Mouse (Mus musculus): ENCODE measurements around the gene Cacng3. TPM values are rescaled to one million over a fixed set of nuclear protein-coding genes. Genes with fewer than 3 reads are reported as not detected.

Cacng3 gene
- polyA plus RNA-seq, 1 experiment = 63.1 TPM

DNA sequence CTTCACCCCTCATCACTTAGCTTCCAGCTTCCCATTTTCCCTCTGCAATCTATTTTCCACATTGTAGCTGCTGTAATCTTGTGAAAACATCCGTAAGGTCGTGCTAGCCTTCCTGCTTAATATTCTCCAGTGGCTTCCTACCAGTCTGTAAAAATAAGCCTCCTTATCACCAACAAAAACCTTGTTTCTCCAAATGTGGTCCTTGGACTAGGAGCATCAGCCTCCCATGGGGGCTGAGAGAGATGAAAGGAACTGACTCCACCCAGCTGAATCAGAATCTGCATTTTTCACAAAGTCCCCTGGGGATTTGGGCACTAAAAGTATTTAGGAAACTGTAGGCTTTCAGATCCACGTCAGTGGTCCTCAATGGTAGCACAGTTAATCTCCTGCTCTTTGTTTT lies 46.0 kb downstream of the Cacng3 start:
- DNase-seq (ENCODE audit: extremely low spot score in 1 of 2, low spot score in 1 of 2) = no peak

- peak in 1 of 2 experiments; percentile 54 for DNase-seq (ENCODE audit: extremely low spot score in 1 of 2, low spot score in 1 of 2)
Observed at GRCm38 (mm10) chr7:122718540-122718939, 48.2 kb downstream of the Cacng3 start.

DNA sequence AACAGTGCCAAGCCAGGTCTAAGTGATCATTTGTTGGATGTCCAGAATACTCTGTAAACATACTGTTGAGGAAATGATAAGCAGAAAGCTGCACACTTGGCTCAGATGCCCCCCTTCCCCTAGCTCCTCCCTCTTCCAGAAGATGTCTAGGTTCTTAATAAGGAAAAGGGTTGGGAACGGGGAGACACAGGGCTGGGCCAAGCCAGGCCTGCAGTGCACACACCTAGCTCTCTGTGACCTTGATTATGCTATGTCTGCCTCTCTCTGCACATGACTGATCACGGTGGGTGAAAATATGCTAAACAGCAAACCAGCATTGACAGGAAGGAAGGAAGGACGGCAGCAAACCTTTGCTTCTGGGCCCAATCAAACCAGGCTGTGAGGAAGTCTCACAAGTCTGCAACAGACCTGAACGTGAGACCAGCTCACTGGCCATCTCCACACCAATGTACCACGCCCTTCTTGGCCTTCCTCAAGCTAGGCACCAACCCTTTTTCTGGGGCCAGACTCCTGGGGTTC lies 53.1 kb downstream of the Cacng3 start:
- no peak for DNase-seq (ENCODE audit: extremely low spot score in 1 of 2, low spot score in 1 of 2)

GRCm38 (mm10) chr7:122726376-122726775 lies 56.1 kb downstream of the Cacng3 start:
- DNase-seq (ENCODE audit: extremely low spot score in 1 of 2, low spot score in 1 of 2) = peak in 1 of 2 experiments; percentile 67

- DNase-seq (ENCODE audit: extremely low spot score in 1 of 2, low spot score in 1 of 2) = peak; percentile 52 to 72
Observed at GRCm38 (mm10) chr7:122728186-122728585, 57.9 kb downstream of the Cacng3 start.

DNA sequence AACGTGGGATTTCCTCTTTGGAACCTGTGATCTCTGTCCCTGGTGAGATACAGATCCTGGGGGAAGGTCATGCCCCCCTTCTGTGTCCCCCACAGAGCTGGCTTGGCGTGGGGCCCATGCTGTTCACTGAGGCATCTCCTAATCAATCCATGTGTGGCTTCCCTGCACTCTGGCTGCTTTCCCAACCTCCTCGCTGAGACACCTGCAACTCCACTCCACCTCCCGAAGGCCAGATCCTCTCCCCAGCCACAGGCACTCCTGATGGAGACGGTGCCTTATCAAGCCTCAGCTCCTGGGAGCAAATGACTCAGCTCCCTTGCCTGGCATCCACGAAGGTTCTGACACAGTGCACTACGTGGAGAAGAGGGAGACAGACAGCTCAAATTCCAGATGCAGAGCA lies 58.6 kb downstream of the Cacng3 start:
- DNase-seq (ENCODE audit: extremely low spot score in 1 of 2, low spot score in 1 of 2) = peak in 1 of 2 experiments; percentile 50

- no peak for DNase-seq (ENCODE audit: extremely low spot score in 1 of 2, low spot score in 1 of 2)
Observed at GRCm38 (mm10) chr7:122735323-122735722, 65.0 kb downstream of the Cacng3 start.

DNA sequence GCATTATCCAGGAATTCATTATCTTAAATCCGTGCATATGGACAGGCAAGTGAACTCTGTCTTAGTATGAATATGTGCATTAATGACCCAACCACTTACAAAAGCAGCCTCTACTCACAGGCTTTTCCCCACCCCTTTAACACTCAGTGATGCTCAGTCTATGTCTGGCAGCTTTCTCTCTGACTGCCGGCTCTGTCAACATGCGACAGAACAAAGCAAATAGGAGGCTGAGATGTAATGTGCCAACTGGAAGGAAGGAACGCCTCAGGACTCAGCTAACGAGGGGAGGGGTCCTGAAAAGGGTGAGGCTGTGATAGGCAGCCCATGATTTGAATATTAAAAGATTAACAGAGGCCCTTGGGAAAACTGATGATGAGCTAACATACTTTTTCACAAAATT lies 68.2 kb downstream of the Cacng3 start:
- no peak for DNase-seq (ENCODE audit: extremely low spot score in 1 of 2, low spot score in 1 of 2)

DNA sequence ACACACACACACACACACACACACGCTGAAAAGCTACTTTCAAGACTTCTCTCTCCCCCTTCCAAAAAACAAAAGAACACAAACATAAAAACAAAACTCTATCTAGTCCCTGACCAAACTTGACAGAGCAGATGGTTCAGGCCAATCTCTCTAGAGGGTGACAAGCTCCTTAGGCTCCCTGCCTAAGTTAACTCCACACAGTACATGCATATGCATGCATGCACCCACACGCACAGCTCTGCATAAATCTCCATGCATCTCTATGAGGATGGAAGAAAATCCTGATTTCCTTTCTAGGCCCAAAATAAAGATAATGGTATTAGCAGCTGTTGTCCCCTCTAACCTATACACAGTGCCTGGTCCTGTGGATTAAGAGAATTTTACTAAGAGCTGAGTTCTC lies 70.4 kb downstream of the Cacng3 start:
- DNase-seq (ENCODE audit: extremely low spot score in 1 of 2, low spot score in 1 of 2) = peak in 1 of 2 experiments; percentile 39

- DNase-seq (ENCODE audit: extremely low spot score in 1 of 2, low spot score in 1 of 2) = peak in 1 of 2 experiments; percentile 38
Observed at GRCm38 (mm10) chr7:122755920-122756603, 85.8 kb downstream of the Cacng3 start.

DNA sequence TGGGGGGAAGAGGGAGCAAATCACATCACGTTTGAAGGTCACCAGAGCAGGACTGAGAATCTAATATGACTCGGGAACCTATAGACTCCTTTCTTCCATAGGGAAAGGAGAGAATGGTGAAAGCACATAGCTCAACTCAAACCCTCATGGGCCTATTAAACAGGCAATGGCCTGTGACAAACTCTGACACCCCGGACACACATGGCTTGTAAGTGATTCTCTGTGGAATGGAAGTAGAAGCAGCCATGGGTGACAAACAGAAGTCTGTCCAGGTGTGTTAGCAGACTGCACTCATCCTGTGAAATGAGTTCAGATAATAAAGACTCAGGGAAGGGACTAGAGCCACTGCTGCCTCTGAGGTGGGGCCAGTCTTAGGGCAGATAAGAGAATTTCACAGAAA lies 88.4 kb downstream of the Cacng3 start:
- no peak for DNase-seq (ENCODE audit: extremely low spot score in 1 of 2, low spot score in 1 of 2)

GRCm38 (mm10) chr7:122764506-122764905 lies 94.2 kb downstream of the Cacng3 start:
- no peak for DNase-seq (ENCODE audit: extremely low spot score in 1 of 2, low spot score in 1 of 2)

GRCm38 (mm10) chr7:122768292-122769020 lies 98.2 kb downstream of the Cacng3 start:
- DNase-seq (ENCODE audit: extremely low spot score in 1 of 2, low spot score in 1 of 2) = peak in 1 of 2 experiments; percentile 41

- DNase-seq (ENCODE audit: extremely low spot score in 1 of 2, low spot score in 1 of 2) = peak; percentile 62 to 76
Observed at GRCm38 (mm10) chr7:122779601-122780000, 109.3 kb downstream of the Cacng3 start.

DNA sequence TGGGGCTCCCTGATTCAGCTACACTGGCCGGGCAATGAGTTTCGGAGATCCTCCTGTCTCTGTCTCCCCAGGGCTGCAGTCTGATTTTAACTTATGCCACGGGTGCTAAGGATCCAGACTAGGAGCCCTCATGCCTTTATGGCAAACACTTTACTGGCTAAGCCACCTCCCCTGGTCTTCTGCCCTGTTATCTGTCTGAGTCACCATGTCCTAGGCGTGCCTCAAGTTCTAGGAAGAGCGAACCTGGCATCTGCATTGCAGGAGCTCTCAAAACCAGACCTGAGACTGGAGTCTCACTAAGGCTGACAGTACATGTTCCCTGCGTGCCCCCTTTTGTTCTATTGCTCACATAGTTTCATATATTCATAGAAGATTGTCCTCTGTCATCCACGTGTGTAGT lies 119.6 kb downstream of the Cacng3 start:
- no peak for DNase-seq (ENCODE audit: extremely low spot score in 1 of 2, low spot score in 1 of 2)

GRCm38 (mm10) chr7:122793655-122794346 lies 123.5 kb downstream of the Cacng3 start:
- DNase-seq (ENCODE audit: extremely low spot score in 1 of 2, low spot score in 1 of 2) = no peak

- peak; percentile 55 to 79 for DNase-seq (ENCODE audit: extremely low spot score in 1 of 2, low spot score in 1 of 2)
Observed at GRCm38 (mm10) chr7:122795140-122795539, 124.8 kb downstream of the Cacng3 start.

DNA sequence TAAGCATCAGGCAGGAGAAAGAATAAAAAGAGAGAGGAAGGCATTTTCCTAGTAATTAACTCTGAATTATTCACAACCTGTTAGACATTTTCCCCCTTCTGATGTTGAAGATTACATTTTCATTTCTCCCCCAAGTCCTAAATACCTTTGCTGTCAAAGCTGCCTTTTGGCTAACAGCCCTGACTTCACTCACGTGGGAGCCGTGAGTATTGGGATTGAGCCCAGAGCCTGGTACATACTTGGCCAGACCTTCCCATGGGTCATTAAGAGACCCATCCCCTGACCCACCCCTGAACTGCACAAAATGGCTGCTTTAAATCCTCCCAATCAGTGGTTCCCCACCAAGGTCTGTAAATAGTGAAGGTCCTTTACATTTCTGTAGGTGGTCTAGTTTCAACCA lies 130.5 kb downstream of the Cacng3 start:
- DNase-seq (ENCODE audit: extremely low spot score in 1 of 2, low spot score in 1 of 2) = no peak

DNA sequence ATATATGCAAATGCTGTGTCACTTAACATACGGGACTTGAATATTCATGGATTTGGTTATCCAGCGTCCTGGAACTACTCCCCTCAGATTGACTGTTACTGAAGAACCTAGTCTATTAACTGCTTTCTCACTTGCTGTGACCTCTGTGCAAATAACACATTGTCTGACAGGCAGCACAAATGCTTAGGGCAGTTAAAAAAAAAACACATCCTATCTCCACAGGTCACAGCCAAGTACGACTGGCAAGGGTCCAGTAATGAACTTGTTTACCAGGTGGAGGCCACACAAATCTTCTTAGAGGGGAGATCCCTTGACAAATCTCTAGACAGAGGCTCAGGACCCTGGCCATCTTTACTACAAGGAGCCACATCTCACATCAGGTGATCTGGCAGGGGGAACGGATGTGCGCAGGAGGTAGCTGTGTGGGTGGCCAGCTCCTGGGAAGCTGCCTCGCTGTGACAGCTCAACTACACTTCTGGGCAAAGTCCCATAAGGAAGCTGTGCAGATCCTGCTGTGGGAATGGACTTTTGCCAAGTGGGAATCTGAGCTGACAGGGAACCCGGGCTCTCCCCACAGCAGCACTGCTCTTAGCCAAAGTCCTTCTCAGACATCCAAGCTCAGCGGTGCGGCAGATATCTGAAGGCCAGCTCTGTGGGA lies 133.7 kb downstream of the Cacng3 start:
- DNase-seq (ENCODE audit: extremely low spot score in 1 of 2, low spot score in 1 of 2) = peak; percentile 20 to 72

GRCm38 (mm10) chr7:122806531-122806930 lies 136.2 kb downstream of the Cacng3 start:
- no peak for DNase-seq (ENCODE audit: extremely low spot score in 1 of 2, low spot score in 1 of 2)

GRCm38 (mm10) chr7:122813724-122814123 lies 143.4 kb downstream of the Cacng3 start:
- no peak for DNase-seq (ENCODE audit: extremely low spot score in 1 of 2, low spot score in 1 of 2)

Measured in frontal cortex, adult 2 months (tissue).